Mouse (Mus musculus) stomach, postnatal 0 days (tissue): ENCODE results near the gene Ss18l2. TPM values are rescaled to one million over a fixed set of nuclear protein-coding genes. Genes with fewer than 3 reads are reported as not detected.
A peak's percentile ranks its signal among the peaks of the same experiment; 100 is the strongest.

Source experiments
- ATAC-seq: fragments of 200-750 bp; cut with Nextera tagmentation; 2 replicates; pipeline ENCODE4 v1.8.0; 2017; ENCODE audit not compliant: low FRiP score, low TSS enrichment
- DNase-seq: peaks from one replicate; pipeline ENCODE4 v3.0.0-alpha.2; 2016; ENCODE audit warnings: low spot score
- H3K27ac ChIP-seq: fragments of 300-500 bp; sonication (generic); replicated peaks from 2 replicates; pipeline ENCODE4 v1.5.1; 2014; ENCODE audit warnings: mild to moderate bottlenecking, control low read depth
- H3K27me3 ChIP-seq: fragments of 300-500 bp; sonication (generic); 2 replicates; pipeline ENCODE4 v1.6.1; 2014; ENCODE audit warnings: low read length; ENCODE audit not compliant: control insufficient read depth, insufficient read depth
- H3K36me3 ChIP-seq: fragments of 300-500 bp; sonication (generic); 2 replicates; pipeline ENCODE4 v1.6.1; 2014; ENCODE audit warnings: low read length, mixed read lengths; ENCODE audit not compliant: control insufficient read depth, insufficient read depth
- H3K4me1 ChIP-seq: fragments of 300-500 bp; sonication (generic); replicated peaks from 2 replicates; pipeline ENCODE4 v1.6.1; 2014; ENCODE audit warnings: antibody characterized with exemption; ENCODE audit not compliant: control insufficient read depth, insufficient read depth
- H3K4me2 ChIP-seq: fragments of 300-500 bp; sonication (generic); replicated peaks from 2 replicates; pipeline ENCODE4 v1.6.1; 2014; ENCODE audit warnings: low read depth, mild to moderate bottlenecking, control low read depth, moderate library complexity
- H3K4me3 ChIP-seq: fragments of 300-500 bp; sonication (generic); 2 replicates; pipeline ENCODE4 v1.5.1; 2014; ENCODE audit warnings: low read depth, low read length, control low read depth
- H3K9ac ChIP-seq: fragments of 300-500 bp; sonication (generic); 2 replicates; pipeline ENCODE4 v1.6.1; 2014; ENCODE audit warnings: mild to moderate bottlenecking, low read length, control low read depth, mixed read lengths
- H3K9me3 ChIP-seq: fragments of 300-500 bp; sonication (generic); 2 replicates; pipeline ENCODE4 v1.6.1; 2016; ENCODE audit warnings: low read length; ENCODE audit not compliant: control insufficient read depth
- CTCF ChIP-seq: IDR thresholded peaks from 2 replicates; pipeline ENCODE4 v1.5.1; 2016; ENCODE audit warnings: antibody characterized with exemption, low read depth, mild to moderate bottlenecking, moderate library complexity
- EP300 ChIP-seq: optimal IDR thresholded peaks from 2 replicates; pipeline ENCODE3; 2016; ENCODE audit warnings: antibody characterized with exemption
- WGBS: fragments of 180-500 bp; shearing (Covaris S2); extraction: QIAGEN DNeasy Blood & Tissue Kit; methylation state at CpG from one replicate; pipeline ENCODE4 v1.1.7; 2014; 5-methylcytosine and 5-hydroxymethylcytosine counted together
- polyA plus RNA-seq: library from polyadenylated mRNA; unstranded; fragments of >200 nt; fragmentation: Nextera tagmentation; extraction: Ambion mirVana; gene quantifications from 2 replicates; pipeline ENCODE4 v1.2.1, GENCODE M21; 2015

Gene Ss18l2
- polyA plus RNA-seq, 1 experiment from 2014 or later, result 119 TPM

- Histone ChIP-seq H3K36me3 (no peaks in the 10 kb centered on the region), H3K27me3 (no peaks in the 10 kb centered on the region), H3K9ac (no peak overlapping the region), H3K9me3 (no peaks in the 10 kb centered on the region), H3K27ac (no peak overlapping the region), H3K4me3 (no peak overlapping the region), H3K4me1 (no peaks in the 10 kb centered on the region), H3K4me2 (no peak overlapping the region)
- TF ChIP-seq CTCF (no peak), EP300 (no peak)
- DNase-seq (no peak), ATAC-seq (no peak)
- 33% methylated on average over 8 of the region's 8 CpGs for WGBS
Measured at GRCm38 (mm10) chr9:121677476-121677875, 32.7 kb upstream of the Ss18l2 start.

- Histone ChIP-seq H3K4me2 (no peak overlapping the region), H3K4me3 (no peak overlapping the region), H3K36me3 (peaks cover 3% of the 10 kb centered on the region; the same call in 1 of the 2 replicates), H3K27me3 (no peaks in the 10 kb centered on the region), H3K4me1 (no peaks in the 10 kb centered on the region), H3K9ac (no peak overlapping the region; the same call in 1 of the 2 replicates), H3K27ac (no peak overlapping the region), H3K9me3 (no peaks in the 10 kb centered on the region)
- WGBS, result 17% methylated on average over 6 of the region's 6 CpGs
- TF ChIP-seq EP300 (no peak), CTCF (peak; percentile 91)
- DNase-seq (peak; percentile 62), ATAC-seq (peak; percentile 70)
Measured at GRCm38 (mm10) chr9:121679549-121679948, 30.6 kb upstream of the Ss18l2 start.

GRCm38 (mm10) chr9:121681191-121681590 is 28.9 kb upstream of the Ss18l2 start:
- no peaks in the 10 kb centered on the region for H3K9me3 ChIP-seq
- DNase-seq, result no peak
- no peak overlapping the region for H3K9ac ChIP-seq
- no peak overlapping the region for H3K4me3 ChIP-seq
- no peaks in the 10 kb centered on the region for H3K27me3 ChIP-seq
- no peak for TF ChIP-seq CTCF
- TF ChIP-seq EP300, result no peak
- H3K27ac ChIP-seq, result no peak overlapping the region
- no peak for ATAC-seq
- no peak overlapping the region for H3K4me2 ChIP-seq
- peaks cover 3% of the 10 kb centered on the region; the same call in 1 of the 2 replicates for H3K36me3 ChIP-seq
- WGBS, result 81% methylated on average over 8 of the region's 8 CpGs
- H3K4me1 ChIP-seq, result no peaks in the 10 kb centered on the region

DNA sequence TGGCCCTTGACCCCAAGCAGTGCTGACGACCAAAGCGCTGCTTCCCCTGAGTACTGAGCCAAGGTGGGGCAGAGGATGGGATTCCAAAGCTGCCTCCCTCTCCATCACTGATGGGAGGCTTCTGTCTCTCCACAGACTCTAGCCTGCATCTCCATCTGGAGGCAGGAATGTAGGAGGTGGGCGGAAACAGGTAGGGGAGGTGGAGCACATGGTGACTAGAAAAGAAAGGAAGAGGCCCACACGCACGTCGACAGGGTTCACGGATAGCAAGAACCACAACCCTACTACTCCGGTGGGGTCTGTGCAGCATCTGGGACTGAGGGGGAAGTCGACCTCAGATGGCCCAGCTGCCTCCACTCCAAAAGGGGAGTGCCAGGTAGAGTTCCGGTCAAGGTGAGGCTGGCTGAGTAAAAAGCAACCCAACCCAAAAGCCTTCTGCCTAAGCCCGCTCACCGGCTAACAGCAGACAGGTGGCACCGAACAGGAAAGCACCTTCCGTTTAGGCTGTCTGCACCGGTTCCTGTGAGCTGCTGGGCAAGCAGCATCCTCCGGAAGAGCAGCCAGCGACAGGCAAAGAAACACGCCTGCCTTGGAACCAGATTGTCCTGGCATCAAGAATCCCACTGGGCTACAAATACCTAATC is 28.0 kb upstream of the Ss18l2 start:
- Histone ChIP-seq H3K27me3 (no peaks in the 10 kb centered on the region), H3K36me3 (peaks cover 3% of the 10 kb centered on the region; the same call in 1 of the 2 replicates), H3K4me2 (no peak overlapping the region), H3K9ac (no peak overlapping the region), H3K9me3 (no peaks in the 10 kb centered on the region), H3K4me1 (no peaks in the 10 kb centered on the region), H3K27ac (no peak overlapping the region), H3K4me3 (no peak overlapping the region)
- ATAC-seq (no peak), DNase-seq (no peak)
- TF ChIP-seq EP300 (no peak), CTCF (0 out of 2 replicates have a peak, but pooled peaks have one; percentile 25)
- 79% methylated on average over 18 of the region's 18 CpGs for WGBS

- Histone ChIP-seq H3K9me3 (no peaks in the 10 kb centered on the region), H3K4me2 (no peak overlapping the region), H3K4me3 (no peak overlapping the region), H3K4me1 (no peaks in the 10 kb centered on the region), H3K27ac (no peak overlapping the region), H3K27me3 (no peaks in the 10 kb centered on the region), H3K9ac (no peak overlapping the region), H3K36me3 (peaks cover 3% of the 10 kb centered on the region; the same call in 1 of the 2 replicates)
- DNase-seq, result no peak
- TF ChIP-seq EP300 (no peak), CTCF (no peak)
- ATAC-seq, result no peak
- WGBS, result 73% methylated on average over 7 of the region's 7 CpGs
Measured at GRCm38 (mm10) chr9:121684702-121685101, 25.4 kb upstream of the Ss18l2 start.

DNA sequence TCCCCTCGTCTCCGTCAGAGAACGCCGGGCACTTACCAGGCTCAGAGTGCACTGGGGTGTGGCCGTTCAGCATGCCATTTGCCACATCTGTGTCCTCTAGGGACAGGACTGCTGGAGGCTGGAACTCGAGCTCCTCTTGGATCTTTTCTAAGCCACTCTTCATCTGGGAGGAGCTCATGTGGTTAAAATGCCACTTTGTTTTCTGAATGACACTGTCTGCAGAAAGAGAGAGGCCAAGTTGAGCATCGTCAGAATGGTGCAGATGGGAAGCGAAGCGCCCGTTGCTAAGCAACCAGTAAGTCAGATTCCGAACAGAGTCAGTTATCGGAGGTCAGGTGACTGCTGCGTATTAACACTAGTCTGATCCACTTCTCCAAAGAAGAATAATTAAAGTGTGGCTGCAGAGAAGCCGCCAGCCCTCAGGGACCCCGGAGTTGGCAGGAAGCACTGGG is 19.9 kb upstream of the Ss18l2 start:
- 85% methylated on average over 15 of the region's 15 CpGs for WGBS
- no peak for ATAC-seq
- no peak overlapping the region for H3K9ac ChIP-seq
- DNase-seq, result no peak
- H3K4me3 ChIP-seq, result no peak overlapping the region
- TF ChIP-seq CTCF (no peak), EP300 (no peak)
- no peaks in the 10 kb centered on the region for H3K27me3 ChIP-seq
- H3K36me3 ChIP-seq, result no peaks in the 10 kb centered on the region
- no peaks in the 10 kb centered on the region for H3K4me1 ChIP-seq
- no peak overlapping the region for H3K27ac ChIP-seq
- no peak overlapping the region for H3K4me2 ChIP-seq
- no peaks in the 10 kb centered on the region for H3K9me3 ChIP-seq
